Mouse (Mus musculus) MEL (cell line): Measurements from ENCODE around the gene Wdr1. TPM values are rescaled to one million over a fixed set of nuclear protein-coding genes. Genes with fewer than 3 reads are reported as not detected.

Source experiments
- DNase-seq: peaks from one replicate; pipeline ENCODE4 v3.0.0; 2011; ENCODE audit warnings: low read depth, low spot score
- H3K27ac ChIP-seq: 2 replicates; pipeline ENCODE4 v1.5.1; 2012; ENCODE audit warnings: low read depth, mild to moderate bottlenecking, control low read depth, low read length, moderate library complexity; ENCODE audit not compliant: control insufficient read depth
- H3K27me3 ChIP-seq, 2 experiments: fragments of 150-350 bp in 1 of 2; sonication (generic) in 1 of 2; 2 replicates each; pipeline ENCODE4 v1.6.1; 2012; ENCODE audit warnings: low read length in 2 of 2, mild to moderate bottlenecking in 2 of 2, improper control_type of control experiment in 1 of 2, moderate library complexity in 1 of 2; ENCODE audit not compliant: insufficient read depth in 2 of 2, control insufficient read depth in 1 of 2
- H3K36me3 ChIP-seq, 2 experiments: 2 replicates each; pipeline ENCODE4 v1.6.1; 2012 to 2014; ENCODE audit warnings: low read length in 2 of 2, improper control_type of control experiment in 1 of 2, inconsistent platforms in 1 of 2, mild to moderate bottlenecking in 1 of 2; ENCODE audit not compliant: insufficient read depth in 2 of 2, control insufficient read depth in 1 of 2
- H3K4me1 ChIP-seq, 2 experiments: fragments of 150-350 bp in 1 of 2; sonication (generic) in 1 of 2; 2 replicates each; pipeline ENCODE4 v1.6.1; 2012; ENCODE audit warnings: low read length in 2 of 2, improper control_type of control experiment in 1 of 2, mild to moderate bottlenecking in 1 of 2; ENCODE audit not compliant: insufficient read depth in 2 of 2, control insufficient read depth in 1 of 2
- H3K4me3 ChIP-seq, 2 experiments: fragments of 150-350 bp in 1 of 2; sonication (generic) in 1 of 2; 2 replicates each; pipeline ENCODE4 v1.5.1; 2012; ENCODE audit warnings: low read depth in 2 of 2, low read length in 2 of 2, mild to moderate bottlenecking in 2 of 2, moderate library complexity in 2 of 2, control low read depth in 1 of 2, improper control_type of control experiment in 1 of 2; ENCODE audit not compliant: control insufficient read depth in 1 of 2, insufficient read depth in 1 of 2
- H3K79me2 ChIP-seq: 2 replicates; pipeline ENCODE4 v1.6.1; 2012; ENCODE audit warnings: mild to moderate bottlenecking, low read length, moderate library complexity; ENCODE audit not compliant: control insufficient read depth, poor library complexity, insufficient read depth
- H3K9ac ChIP-seq: 2 replicates; pipeline ENCODE4 v1.6.1; 2012; ENCODE audit warnings: low read depth, mild to moderate bottlenecking, control low read depth, low read length, moderate library complexity; ENCODE audit not compliant: control insufficient read depth, poor library complexity, severe bottlenecking
- H3K9me3 ChIP-seq: fragments of 150-350 bp; sonication (generic); replicated peaks from 2 replicates; pipeline ENCODE4 v1.6.1; 2012; ENCODE audit warnings: mild to moderate bottlenecking, low read length, improper control_type of control experiment, moderate library complexity; ENCODE audit not compliant: insufficient read depth
- CHD1 ChIP-seq: IDR thresholded peaks from 2 replicates; pipeline ENCODE4 v1.6.1; 2012; ENCODE audit warnings: low read depth, mild to moderate bottlenecking, inconsistent platforms, low read length, improper control_type of control experiment
- CTCF ChIP-seq, 3 experiments: IDR thresholded peaks in 2 of 3; conservative IDR thresholded peaks in 1 of 3; 2 replicates each; pipeline ENCODE4 v1.5.1; 2011 to 2012; ENCODE audit warnings: low read length in 3 of 3, low read depth in 2 of 3, mild to moderate bottlenecking in 2 of 3, improper control_type of control experiment in 1 of 3, inconsistent platforms in 1 of 3, mixed read lengths in 1 of 3, moderate library complexity in 1 of 3; ENCODE audit not compliant: control insufficient read depth in 1 of 3, insufficient read depth in 1 of 3, poor library complexity in 1 of 3, severe bottlenecking in 1 of 3
- E2F4 ChIP-seq: IDR thresholded peaks from 2 replicates; pipeline ENCODE4 v1.6.1; 2011; ENCODE audit warnings: low read depth, low read length, improper control_type of control experiment, borderline replicate concordance
- ELF1 ChIP-seq: IDR thresholded peaks from 2 replicates; pipeline ENCODE4 v1.6.1; 2014; ENCODE audit warnings: low read depth, mild to moderate bottlenecking, inconsistent platforms, low read length, improper control_type of control experiment, moderate library complexity
- GATA1 ChIP-seq: IDR thresholded peaks from 2 replicates; pipeline ENCODE4 v1.6.1; 2011; ENCODE audit warnings: low read depth, low read length, improper control_type of control experiment
- HCFC1 ChIP-seq: IDR thresholded peaks from 2 replicates; pipeline ENCODE4 v1.6.1; 2012; ENCODE audit warnings: low read depth, mild to moderate bottlenecking, inconsistent platforms, low read length, improper control_type of control experiment, moderate library complexity
- JUND ChIP-seq: IDR thresholded peaks from 2 replicates; pipeline ENCODE4 v1.6.1; 2011; ENCODE audit warnings: low read depth, mild to moderate bottlenecking, improper control_type of control experiment, low read length
- KAT2A ChIP-seq: conservative IDR thresholded peaks from 2 replicates; pipeline ENCODE4 v1.6.1; 2012; ENCODE audit warnings: low read depth, low read length, improper control_type of control experiment, inconsistent platforms
- MAFK ChIP-seq: IDR thresholded peaks from 2 replicates; pipeline ENCODE4 v1.6.1; 2011; ENCODE audit warnings: low read depth, mild to moderate bottlenecking, low read length, improper control_type of control experiment, borderline replicate concordance
- MAX ChIP-seq: IDR thresholded peaks from 2 replicates; pipeline ENCODE4 v1.6.1; 2011; ENCODE audit warnings: low read length, improper control_type of control experiment
- MAZ ChIP-seq: IDR thresholded peaks from 2 replicates; pipeline ENCODE4 v1.6.1; 2012; ENCODE audit warnings: low read depth, mild to moderate bottlenecking, inconsistent platforms, low read length, improper control_type of control experiment
- MEF2A ChIP-seq: IDR thresholded peaks from 2 replicates; pipeline ENCODE4 v1.6.1; 2014; ENCODE audit warnings: low read depth, mild to moderate bottlenecking, inconsistent platforms, low read length, improper control_type of control experiment; ENCODE audit not compliant: poor library complexity, insufficient replicate concordance, severe bottlenecking; ENCODE audit errors: extremely low read depth
- MXI1 ChIP-seq: IDR thresholded peaks from 2 replicates; pipeline ENCODE4 v1.6.1; 2011; ENCODE audit warnings: mild to moderate bottlenecking, low read depth, low read length, improper control_type of control experiment
- MYB ChIP-seq: IDR thresholded peaks from 2 replicates; pipeline ENCODE4 v1.6.1; 2011; ENCODE audit warnings: mild to moderate bottlenecking, low read depth, low read length, improper control_type of control experiment
- MYC ChIP-seq: IDR thresholded peaks from 2 replicates; pipeline ENCODE4 v1.6.1; 2011; ENCODE audit warnings: low read depth, mild to moderate bottlenecking, low read length, improper control_type of control experiment, moderate library complexity
- NRF1 ChIP-seq: IDR thresholded peaks from 2 replicates; pipeline ENCODE4 v1.6.1; 2014; ENCODE audit warnings: low read depth, mild to moderate bottlenecking, inconsistent platforms, low read length, improper control_type of control experiment, moderate library complexity; ENCODE audit not compliant: poor library complexity, insufficient read depth, severe bottlenecking
- POLR2A ChIP-seq, 2 experiments: IDR thresholded peaks; 2 replicates each; pipeline ENCODE4 v1.6.1; 2011 to 2012; ENCODE audit warnings: low read length in 2 of 2, mild to moderate bottlenecking in 2 of 2, control low read depth in 1 of 2, improper control_type of control experiment in 1 of 2, low read depth in 1 of 2, moderate library complexity in 1 of 2; ENCODE audit not compliant: control insufficient read depth in 1 of 2, insufficient read depth in 1 of 2, poor library complexity in 1 of 2
- POLR2AphosphoS5 ChIP-seq: IDR thresholded peaks from 2 replicates; pipeline ENCODE4 v1.6.1; 2012; ENCODE audit warnings: low read depth, borderline replicate concordance, mild to moderate bottlenecking, inconsistent platforms, low read length, moderate library complexity, mixed read lengths
- RCOR1 ChIP-seq: IDR thresholded peaks from 2 replicates; pipeline ENCODE4 v1.6.1; 2012; ENCODE audit warnings: low read depth, mild to moderate bottlenecking, inconsistent platforms, low read length, improper control_type of control experiment
- SIN3A ChIP-seq: IDR thresholded peaks from 2 replicates; pipeline ENCODE4 v1.6.1; 2012; ENCODE audit warnings: low read length, improper control_type of control experiment, inconsistent platforms
- TAL1 ChIP-seq: IDR thresholded peaks from 2 replicates; pipeline ENCODE4 v1.6.1; 2012; ENCODE audit warnings: mild to moderate bottlenecking, inconsistent platforms, low read length, moderate library complexity, mixed read lengths
- TBP ChIP-seq: IDR thresholded peaks from 2 replicates; pipeline ENCODE4 v1.8.0; 2011; ENCODE audit warnings: low read depth, low read length, improper control_type of control experiment
- TCF12 ChIP-seq: IDR thresholded peaks from 2 replicates; pipeline ENCODE4 v1.6.1; 2014; ENCODE audit warnings: low read depth, mild to moderate bottlenecking, inconsistent platforms, low read length, improper control_type of control experiment, moderate library complexity
- UBTF ChIP-seq: IDR thresholded peaks from 2 replicates; pipeline ENCODE4 v1.6.1; 2012; ENCODE audit warnings: low read depth, mild to moderate bottlenecking, inconsistent platforms, low read length, improper control_type of control experiment, moderate library complexity, borderline replicate concordance; ENCODE audit not compliant: insufficient read depth
- USF2 ChIP-seq, 2 experiments: IDR thresholded peaks; 2 replicates each; pipeline ENCODE4 v1.6.1; 2011 to 2012; ENCODE audit warnings: improper control_type of control experiment in 2 of 2, low read length in 2 of 2, borderline replicate concordance in 1 of 2, inconsistent platforms in 1 of 2, low read depth in 1 of 2, mild to moderate bottlenecking in 1 of 2; ENCODE audit not compliant: insufficient read depth in 1 of 2
- ZC3H11A ChIP-seq: IDR thresholded peaks from 2 replicates; pipeline ENCODE4 v1.6.1; 2012; ENCODE audit warnings: low read depth, mild to moderate bottlenecking, inconsistent platforms, low read length, improper control_type of control experiment
- ZKSCAN1 ChIP-seq: IDR thresholded peaks from 2 replicates; pipeline ENCODE4 v1.6.1; 2012; ENCODE audit warnings: low read depth, mild to moderate bottlenecking, inconsistent platforms, low read length, improper control_type of control experiment, moderate library complexity
- ZMIZ1 ChIP-seq: IDR thresholded peaks from 2 replicates; pipeline ENCODE4 v1.6.1; 2012; ENCODE audit warnings: low read depth, mild to moderate bottlenecking, inconsistent platforms, low read length, improper control_type of control experiment, moderate library complexity
- ZNF384 ChIP-seq: IDR thresholded peaks from 2 replicates; pipeline ENCODE4 v1.6.1; 2012; ENCODE audit warnings: low read depth, mild to moderate bottlenecking, inconsistent platforms, low read length, improper control_type of control experiment
- polyA plus RNA-seq, 2 experiments: library from polyadenylated mRNA; stranded (reverse) in 1 of 2; unstranded in 1 of 2; fragments of >175 nt in 1 of 2; fragments of >200 nt in 1 of 2; gene quantifications; 2 replicates each; pipeline versions ENCODE4 v1.2.1 to v1.2.4; 2012; ENCODE audit warnings: low replicate concordance in 2 of 2, low read depth in 1 of 2; ENCODE audit not compliant: insufficient read length in 2 of 2, insufficient read depth in 1 of 2, missing spikeins in 1 of 2
- total RNA-seq: library from RNA; depleted of rRNA; stranded (reverse); fragments of 300-350 nt; gene quantifications from 2 replicates; pipeline ENCODE4 v1.2.3, GENCODE M21; 2012

Gene Wdr1
- total and polyA plus RNA-seq, 3 experiments: 144 to 174 TPM; not detected in 1

- Histone ChIP-seq H3K9me3 (no peaks in the 10 kb centered on the region), H3K27me3 (no peaks in the 10 kb centered on the region), H3K4me3 (no peak overlapping the region), H3K27ac (no peak overlapping the region), H3K9ac (no peak overlapping the region), H3K79me2 (no peaks in the 10 kb centered on the region), H3K4me1 (no peaks in the 10 kb centered on the region), H3K36me3 (peaks cover 0 to 3% of the 10 kb centered on the region in 2 experiments; a peak in 2 of 4 replicates)
- TF ChIP-seq JUND: no peak
- TF ChIP-seq MAFK: no peak
- no peak for TF ChIP-seq SIN3A
- no peak for TF ChIP-seq E2F4
- no peak for TF ChIP-seq UBTF
- TF ChIP-seq KAT2A: no peak
- no peak for TF ChIP-seq ZC3H11A
- TF ChIP-seq MYC: no peak
- no peak for TF ChIP-seq ZMIZ1
- no peak for TF ChIP-seq NRF1
- no peak for TF ChIP-seq CHD1
- no peak for TF ChIP-seq RCOR1
- no peak for TF ChIP-seq CTCF (IDR thresholded peaks at IDR 0.05 in 2 of 3, conservative IDR thresholded peaks at IDR 0.05 in 1 of 3; ENCODE audit: control insufficient read depth in 1 of 3, insufficient read depth in 1 of 3, low read depth in 2 of 3, low read length in 3 of 3, poor library complexity in 1 of 3, severe bottlenecking in 1 of 3)
- TF ChIP-seq MYB: no peak
- TF ChIP-seq POLR2A (IDR thresholded peaks at IDR 0.05; ENCODE audit: control insufficient read depth in 1 of 2, insufficient read depth in 1 of 2, low read depth in 1 of 2, low read length in 2 of 2, poor library complexity in 1 of 2): no peak
- TF ChIP-seq HCFC1: no peak
- no peak for TF ChIP-seq ZKSCAN1
- DNase-seq: no peak
Measured at GRCm38 (mm10) chr5:38522977-38523376, 40.0 kb downstream of the Wdr1 start.

GRCm38 (mm10) chr5:38520838-38521237, 42.2 kb downstream of the Wdr1 start:
- no peak for DNase-seq
- TF ChIP-seq MAX (no peak), RCOR1 (no peak), ZNF384 (no peak), ZMIZ1 (no peak), ELF1 (no peak), USF2 (IDR thresholded peaks at IDR 0.05; ENCODE audit: borderline replicate concordance in 1 of 2, insufficient read depth in 1 of 2, low read depth in 1 of 2, low read length in 2 of 2) (no peak), TBP (no peak), POLR2AphosphoS5 (no peak), MAZ (no peak), MEF2A (no peak), GATA1 (no peak), E2F4 (no peak), MYC (no peak), MYB (no peak), TCF12 (no peak), MXI1 (no peak), CHD1 (no peak), TAL1 (no peak)
- H3K9me3 ChIP-seq: no peaks in the 10 kb centered on the region
- no peaks in the 10 kb centered on the region for H3K36me3 ChIP-seq
- no peak overlapping the region for H3K27ac ChIP-seq
- H3K27me3 ChIP-seq: no peaks in the 10 kb centered on the region
- H3K9ac ChIP-seq: no peak overlapping the region
- no peak overlapping the region for H3K4me3 ChIP-seq
- H3K4me1 ChIP-seq: no peaks in the 10 kb centered on the region
- no peaks in the 10 kb centered on the region for H3K79me2 ChIP-seq
